Mouse (Mus musculus): ENCODE results near the gene Sypl. TPM values are rescaled to one million over a fixed set of nuclear protein-coding genes. Genes with fewer than 3 reads are reported as not detected.
A peak's percentile ranks its signal among the peaks of the same experiment; 100 is the strongest.

Gene Sypl
- total and polyA plus RNA-seq, 3 experiments, result 13.3 to 110 (median 52.8) TPM

DNA sequence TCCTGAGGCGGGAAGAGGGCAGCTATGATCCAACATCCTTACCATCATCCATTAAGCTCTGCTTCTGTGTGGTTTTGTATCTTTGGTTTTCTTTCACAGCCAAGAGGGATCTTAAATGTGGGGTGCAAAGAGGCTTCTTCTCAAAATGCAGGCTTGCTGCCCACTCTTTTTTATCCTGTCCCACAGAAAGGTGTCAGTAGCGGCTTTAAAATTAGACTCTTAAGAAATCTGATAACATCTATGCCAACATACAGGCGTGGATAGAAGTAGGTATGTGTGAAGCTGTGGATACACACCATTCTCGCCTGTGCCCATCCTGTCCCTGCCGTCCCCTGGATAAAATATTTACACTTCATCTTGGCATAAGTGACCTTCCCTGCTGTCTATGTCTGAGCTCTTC lies 34.2 kb upstream of the Sypl start:
- Histone ChIP-seq H3K9ac (ENCODE audit: control insufficient read depth, low read depth, low read length, poor library complexity, severe bottlenecking) (no peak overlapping the region), H3K4me3 (ENCODE audit: control insufficient read depth in 1 of 2, insufficient read depth in 1 of 2, low read depth in 2 of 2, low read length in 2 of 2) (no peak overlapping the region), H3K36me3 (ENCODE audit: control insufficient read depth in 1 of 2, insufficient read depth in 2 of 2, low read length in 2 of 2) (no peaks in the 10 kb centered on the region), H3K27ac (ENCODE audit: control insufficient read depth, low read depth, low read length) (no peak overlapping the region), H3K27me3 (ENCODE audit: control insufficient read depth in 1 of 2, insufficient read depth in 2 of 2, low read length in 2 of 2) (peaks cover 0 to 8% of the 10 kb centered on the region in 2 experiments), H3K79me2 (ENCODE audit: control insufficient read depth, insufficient read depth, low read length, poor library complexity) (no peaks in the 10 kb centered on the region), H3K4me1 (ENCODE audit: control insufficient read depth in 1 of 2, insufficient read depth in 2 of 2, low read length in 2 of 2) (no peaks in the 10 kb centered on the region), H3K9me3 (replicated peaks; ENCODE audit: insufficient read depth, low read length) (no peaks in the 10 kb centered on the region)
- TF ChIP-seq TAL1 (IDR thresholded peaks at IDR 0.05; ENCODE audit: low read length) (no peak), MXI1 (IDR thresholded peaks at IDR 0.05; ENCODE audit: low read depth, low read length) (no peak), BHLHE40 (IDR thresholded peaks at IDR 0.05; ENCODE audit: borderline replicate concordance, low read depth, low read length) (no peak), ETS1 (IDR thresholded peaks at IDR 0.05; ENCODE audit: low read depth, low read length) (no peak), MYB (IDR thresholded peaks at IDR 0.05; ENCODE audit: low read depth, low read length) (no peak), CHD1 (IDR thresholded peaks at IDR 0.05; ENCODE audit: low read depth, low read length) (no peak), MYC (IDR thresholded peaks at IDR 0.05; ENCODE audit: low read depth, low read length) (no peak), RAD21 (IDR thresholded peaks at IDR 0.05; ENCODE audit: low read depth, low read length) (no peak), MAZ (IDR thresholded peaks at IDR 0.05; ENCODE audit: low read depth, low read length) (no peak), ZNF384 (IDR thresholded peaks at IDR 0.05; ENCODE audit: low read depth, low read length) (no peak), CHD2 (IDR thresholded peaks at IDR 0.05; ENCODE audit: low read length) (no peak)
- DNase-seq (ENCODE audit: low read depth, low spot score), result no peak

DNA sequence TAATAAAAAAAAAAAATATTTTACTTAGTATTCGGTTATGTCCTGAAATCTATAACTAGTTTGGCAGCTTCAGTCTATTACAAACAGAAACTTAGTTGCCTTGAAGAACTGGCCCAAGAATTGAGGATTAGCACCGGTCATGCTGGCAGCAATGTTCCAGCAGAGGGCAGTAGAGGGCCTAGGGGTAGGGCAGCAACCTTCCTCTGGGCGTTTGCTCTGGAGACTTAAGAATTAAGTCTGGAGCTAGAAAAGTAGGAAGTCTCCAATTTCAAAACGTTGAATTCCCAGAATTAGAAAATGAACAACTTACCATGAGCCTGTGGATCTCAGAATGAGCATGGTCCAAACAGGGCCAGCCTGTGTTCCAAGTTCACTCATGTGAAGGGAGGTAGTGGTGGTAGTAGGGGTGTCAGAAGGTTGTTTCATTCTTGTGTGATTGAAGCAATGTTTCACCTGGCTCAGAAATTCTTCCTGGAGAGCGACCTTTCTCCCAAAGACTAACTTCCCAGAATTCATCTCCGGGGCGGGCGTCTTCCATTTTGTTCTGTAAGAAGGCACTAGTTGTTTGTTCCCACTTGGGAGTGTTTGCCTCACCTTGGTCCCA lies 33.4 kb upstream of the Sypl start:
- Histone ChIP-seq H3K4me3 (ENCODE audit: control insufficient read depth in 1 of 2, insufficient read depth in 1 of 2, low read depth in 2 of 2, low read length in 2 of 2) (no peak overlapping the region), H3K79me2 (ENCODE audit: control insufficient read depth, insufficient read depth, low read length, poor library complexity) (no peaks in the 10 kb centered on the region), H3K9me3 (replicated peaks; ENCODE audit: insufficient read depth, low read length) (no peaks in the 10 kb centered on the region), H3K27me3 (ENCODE audit: control insufficient read depth in 1 of 2, insufficient read depth in 2 of 2, low read length in 2 of 2) (peaks cover 0 to 8% of the 10 kb centered on the region in 2 experiments; a peak in 3 of 4 replicates), H3K27ac (ENCODE audit: control insufficient read depth, low read depth, low read length) (no peak overlapping the region), H3K9ac (ENCODE audit: control insufficient read depth, low read depth, low read length, poor library complexity, severe bottlenecking) (no peak overlapping the region), H3K36me3 (ENCODE audit: control insufficient read depth in 1 of 2, insufficient read depth in 2 of 2, low read length in 2 of 2) (no peaks in the 10 kb centered on the region), H3K4me1 (ENCODE audit: control insufficient read depth in 1 of 2, insufficient read depth in 2 of 2, low read length in 2 of 2) (no peaks in the 10 kb centered on the region)
- peak; percentile 67 for TF ChIP-seq RAD21 (IDR thresholded peaks at IDR 0.05; ENCODE audit: low read depth, low read length)
- TF ChIP-seq SMC3 (IDR thresholded peaks at IDR 0.05; ENCODE audit: low read depth, low read length), result peak; percentile 87
- TF ChIP-seq CTCF (IDR thresholded peaks at IDR 0.05 in 2 of 3, conservative IDR thresholded peaks at IDR 0.05 in 1 of 3; ENCODE audit: control insufficient read depth in 1 of 3, insufficient read depth in 1 of 3, low read depth in 2 of 3, low read length in 3 of 3, poor library complexity in 1 of 3, severe bottlenecking in 1 of 3), result peak; percentile 84 to 88 (median 87)
- TF ChIP-seq ZC3H11A (IDR thresholded peaks at IDR 0.05; ENCODE audit: low read depth, low read length), result peak; percentile 41
- TF ChIP-seq MYC (IDR thresholded peaks at IDR 0.05; ENCODE audit: low read depth, low read length), result no peak
- no peak for TF ChIP-seq POLR2AphosphoS5 (IDR thresholded peaks at IDR 0.05; ENCODE audit: borderline replicate concordance, low read depth, low read length)
- TF ChIP-seq ZMIZ1 (IDR thresholded peaks at IDR 0.05; ENCODE audit: low read depth, low read length), result no peak
- peak; percentile 74 for DNase-seq (ENCODE audit: low read depth, low spot score)
